Mouse (Mus musculus) lung, postnatal 10 days (tissue): ENCODE measurements around the gene Fetub.
A peak's percentile ranks its signal among the peaks of the same experiment; 100 is the strongest.

Experiments
- DNase-seq: peaks from one replicate; pipeline ENCODE4 v3.0.0; 2021

The Fetub gene

GRCm38 (mm10) chr16:22918034-22918433 is at the start of gene Fetub:
Fetub (plus strand) TSS chr16:22918334.
- DNase-seq = no peak

- DNase-seq = no peak
Measured at GRCm38 (mm10) chr16:22872397-22872796, 45.7 kb upstream of the Fetub start.

GRCm38 (mm10) chr16:22873369-22873768 is 44.8 kb upstream of the Fetub start:
- no peak for DNase-seq

- peak; percentile 36 for DNase-seq
Measured at GRCm38 (mm10) chr16:22876218-22877043, 41.7 kb upstream of the Fetub start.

- DNase-seq = no peak
Measured at GRCm38 (mm10) chr16:22877660-22878390, 40.3 kb upstream of the Fetub start.

- DNase-seq = no peak
Measured at GRCm38 (mm10) chr16:22878716-22879115, 39.4 kb upstream of the Fetub start.

GRCm38 (mm10) chr16:22879945-22880595 is 38.1 kb upstream of the Fetub start:
- DNase-seq = no peak

- DNase-seq = no peak
Measured at GRCm38 (mm10) chr16:22880900-22881299, 37.2 kb upstream of the Fetub start.

- DNase-seq = no peak
Measured at GRCm38 (mm10) chr16:22881487-22881886, 36.6 kb upstream of the Fetub start.

GRCm38 (mm10) chr16:22883441-22883840 is 34.7 kb upstream of the Fetub start:
- no peak for DNase-seq

- DNase-seq = no peak
Measured at GRCm38 (mm10) chr16:22885356-22885755, 32.8 kb upstream of the Fetub start.

- no peak for DNase-seq
Measured at GRCm38 (mm10) chr16:22886726-22887125, 31.4 kb upstream of the Fetub start.

- DNase-seq = no peak
Measured at GRCm38 (mm10) chr16:22888835-22889234, 29.3 kb upstream of the Fetub start.

- DNase-seq = no peak
Measured at GRCm38 (mm10) chr16:22889716-22890115, 28.4 kb upstream of the Fetub start.

- DNase-seq = no peak
Measured at GRCm38 (mm10) chr16:22890683-22891510, 27.2 kb upstream of the Fetub start, which contains the start of gene Ahsg. Ahsg (plus strand) TSS chr16:22891277.

GRCm38 (mm10) chr16:22891733-22892154 is 26.4 kb upstream of the Fetub start:
- no peak for DNase-seq

- no peak for DNase-seq
Measured at GRCm38 (mm10) chr16:22894095-22894494, 24.0 kb upstream of the Fetub start.

- DNase-seq = no peak
Measured at GRCm38 (mm10) chr16:22896618-22897017, 21.5 kb upstream of the Fetub start.

- DNase-seq = no peak
Measured at GRCm38 (mm10) chr16:22899346-22899745, 18.8 kb upstream of the Fetub start.

GRCm38 (mm10) chr16:22899866-22900570 is 18.1 kb upstream of the Fetub start:
- DNase-seq = no peak

GRCm38 (mm10) chr16:22901326-22901725 is 16.8 kb upstream of the Fetub start:
- DNase-seq = no peak

- no peak for DNase-seq
Measured at GRCm38 (mm10) chr16:22909290-22909689, 8.8 kb upstream of the Fetub start.
